Mouse (Mus musculus): ENCODE data around the gene Klhl10. TPM values are rescaled to one million over a fixed set of nuclear protein-coding genes. Genes with fewer than 3 reads are reported as not detected.

Klhl10 gene
- polyA plus RNA-seq, 1 experiment from 2014 or later, result 0.36 TPM

DNA sequence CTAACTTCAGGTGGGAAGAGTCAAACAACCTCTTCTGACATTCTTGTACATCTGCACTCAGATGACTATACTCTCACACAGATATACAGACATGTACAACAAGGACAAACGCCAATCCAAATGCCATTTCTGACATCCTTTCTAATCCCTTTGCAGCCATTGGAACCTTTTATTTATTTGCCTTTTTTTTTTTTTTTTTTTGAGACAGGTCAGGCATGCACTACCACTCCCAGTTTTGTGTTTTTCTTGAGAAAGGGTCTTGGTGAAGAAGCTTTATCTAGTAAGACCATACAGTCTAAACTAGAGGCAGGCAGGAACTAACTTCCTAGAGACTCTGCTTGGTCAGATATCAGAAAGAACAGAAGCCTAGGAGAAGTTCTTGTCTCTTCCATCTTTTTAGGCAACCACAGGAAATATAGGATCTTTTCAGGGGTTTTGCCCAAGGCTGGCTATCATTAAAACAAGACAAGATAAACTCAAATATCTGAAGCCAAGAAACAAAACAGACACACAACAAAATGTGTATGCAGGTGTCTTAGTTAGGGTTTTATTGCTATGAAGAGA lies 23.6 kb downstream of the Klhl10 start:
- Histone ChIP-seq H3K4me1 (replicated peaks; ENCODE audit: control insufficient read depth, insufficient read depth, low read length) (peaks cover 19% of the 10 kb centered on the region), H3K9me3 (ENCODE audit: control insufficient read depth, low read length) (no peaks in the 10 kb centered on the region), H3K9ac (ENCODE audit: low read depth, low read length) (no peak overlapping the region), H3K4me2 (peak overlapping the region; percentile 45), H3K36me3 (ENCODE audit: control insufficient read depth, insufficient read depth, low read length) (peaks cover 15% of the 10 kb centered on the region; the same call in 1 of the 2 replicates), H3K27ac (ENCODE audit: low read depth, low read length) (peak overlapping the region; percentile 35; the same call in 1 of the 2 replicates), H3K27me3 (replicated peaks; ENCODE audit: control insufficient read depth, insufficient read depth, low read length) (no peaks in the 10 kb centered on the region), H3K4me3 (ENCODE audit: low read depth, low read length) (no peak overlapping the region)
- DNase-seq (ENCODE audit: low spot score) (no peak), ATAC-seq (replicated peaks; ENCODE audit: low FRiP score) (peak; percentile 79)
- 73% methylated on average over 1 of the region's 1 CpGs for WGBS

DNA sequence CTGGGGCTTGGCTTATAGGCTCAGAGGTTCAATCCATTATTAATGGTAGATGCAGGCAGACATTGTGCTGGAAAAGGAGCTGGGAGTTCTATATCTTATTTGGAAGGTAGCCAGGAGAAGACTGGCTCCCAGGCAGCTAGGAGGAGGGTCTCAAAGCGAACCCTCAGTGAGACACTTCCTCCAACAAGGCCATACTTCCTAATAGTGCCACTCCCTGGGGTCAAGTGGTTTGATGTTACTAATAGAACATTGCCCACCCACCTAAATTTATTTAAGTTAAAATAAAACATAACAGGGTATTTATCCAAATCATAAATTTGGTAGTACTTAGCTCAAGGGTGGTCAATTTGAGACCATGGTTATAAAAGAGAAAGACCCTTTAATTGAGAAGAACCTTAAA lies 24.1 kb downstream of the Klhl10 start:
- 0 out of 2 replicates have a peak overlapping the region, but pooled peaks have one; percentile 3 for H3K27ac ChIP-seq (ENCODE audit: low read depth, low read length)
- no peak for DNase-seq (ENCODE audit: low spot score)
- ATAC-seq (replicated peaks; ENCODE audit: low FRiP score), result no peak
- no peaks in the 10 kb centered on the region for H3K9me3 ChIP-seq (ENCODE audit: control insufficient read depth, low read length)
- peaks cover 25% of the 10 kb centered on the region for H3K4me1 ChIP-seq (replicated peaks; ENCODE audit: control insufficient read depth, insufficient read depth, low read length)
- peak overlapping the region; percentile 45 for H3K4me2 ChIP-seq
- H3K36me3 ChIP-seq (ENCODE audit: control insufficient read depth, insufficient read depth, low read length), result peaks cover 15% of the 10 kb centered on the region; the same call in 1 of the 2 replicates
- no peak overlapping the region for H3K4me3 ChIP-seq (ENCODE audit: low read depth, low read length)
- no peak overlapping the region for H3K9ac ChIP-seq (ENCODE audit: low read depth, low read length)
- WGBS, result 50% methylated on average over 1 of the region's 1 CpGs
- no peaks in the 10 kb centered on the region for H3K27me3 ChIP-seq (replicated peaks; ENCODE audit: control insufficient read depth, insufficient read depth, low read length)

DNA sequence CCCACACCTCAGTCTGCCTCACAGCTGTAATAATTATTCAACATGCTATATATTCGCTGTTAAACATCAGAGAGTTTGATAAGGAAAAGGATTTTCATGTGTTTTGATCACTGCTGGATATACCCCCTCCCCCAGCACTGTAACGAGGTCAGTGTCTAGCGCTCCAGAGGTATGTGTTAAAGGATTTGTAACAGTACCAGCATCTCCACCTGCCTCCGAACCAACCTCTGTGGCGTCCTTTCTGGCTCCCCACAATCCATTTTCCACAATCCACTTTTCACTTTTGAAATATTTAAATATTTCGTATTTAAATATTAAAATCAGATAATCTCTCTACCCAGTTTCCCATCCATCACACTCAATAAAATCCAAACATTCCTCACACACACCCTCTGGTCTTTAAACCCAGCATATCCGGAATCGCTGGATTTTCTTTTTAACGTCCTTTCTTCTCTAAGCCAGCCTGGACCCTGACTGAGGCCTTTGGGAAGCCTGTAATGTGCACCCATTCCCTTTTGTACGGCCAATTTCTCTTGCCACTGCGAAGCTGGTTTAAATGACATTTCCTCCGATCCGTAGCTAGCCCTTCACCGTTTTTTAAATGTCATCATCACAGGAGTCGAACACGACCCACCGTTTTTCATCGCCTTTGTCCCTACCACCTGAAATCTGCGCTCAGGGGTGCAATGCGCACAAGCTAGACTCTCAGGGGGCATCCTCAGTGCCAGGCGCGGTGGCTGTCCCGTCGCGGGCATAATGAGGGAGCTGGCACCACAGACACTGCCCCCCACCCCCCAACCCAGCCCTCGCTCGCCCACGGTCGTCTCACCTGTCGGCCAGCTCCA lies 29.9 kb downstream of the Klhl10 start:
- H3K4me1 ChIP-seq (replicated peaks; ENCODE audit: control insufficient read depth, insufficient read depth, low read length), result peaks cover 22% of the 10 kb centered on the region
- peaks cover 4% of the 10 kb centered on the region; the same call in 1 of the 2 replicates for H3K36me3 ChIP-seq (ENCODE audit: control insufficient read depth, insufficient read depth, low read length)
- DNase-seq (ENCODE audit: low spot score), result no peak
- H3K27ac ChIP-seq (ENCODE audit: low read depth, low read length), result peak overlapping the region; percentile 70
- H3K9ac ChIP-seq (ENCODE audit: low read depth, low read length), result peak overlapping the region; percentile 96
- WGBS, result 5% methylated on average over 30 of the region's 30 CpGs
- H3K27me3 ChIP-seq (replicated peaks; ENCODE audit: control insufficient read depth, insufficient read depth, low read length), result no peaks in the 10 kb centered on the region
- peak overlapping the region; percentile 75 for H3K4me2 ChIP-seq
- no peak for ATAC-seq (replicated peaks; ENCODE audit: low FRiP score)
- no peaks in the 10 kb centered on the region for H3K9me3 ChIP-seq (ENCODE audit: control insufficient read depth, low read length)
- peak overlapping the region; percentile 98 for H3K4me3 ChIP-seq (ENCODE audit: low read depth, low read length)

DNA sequence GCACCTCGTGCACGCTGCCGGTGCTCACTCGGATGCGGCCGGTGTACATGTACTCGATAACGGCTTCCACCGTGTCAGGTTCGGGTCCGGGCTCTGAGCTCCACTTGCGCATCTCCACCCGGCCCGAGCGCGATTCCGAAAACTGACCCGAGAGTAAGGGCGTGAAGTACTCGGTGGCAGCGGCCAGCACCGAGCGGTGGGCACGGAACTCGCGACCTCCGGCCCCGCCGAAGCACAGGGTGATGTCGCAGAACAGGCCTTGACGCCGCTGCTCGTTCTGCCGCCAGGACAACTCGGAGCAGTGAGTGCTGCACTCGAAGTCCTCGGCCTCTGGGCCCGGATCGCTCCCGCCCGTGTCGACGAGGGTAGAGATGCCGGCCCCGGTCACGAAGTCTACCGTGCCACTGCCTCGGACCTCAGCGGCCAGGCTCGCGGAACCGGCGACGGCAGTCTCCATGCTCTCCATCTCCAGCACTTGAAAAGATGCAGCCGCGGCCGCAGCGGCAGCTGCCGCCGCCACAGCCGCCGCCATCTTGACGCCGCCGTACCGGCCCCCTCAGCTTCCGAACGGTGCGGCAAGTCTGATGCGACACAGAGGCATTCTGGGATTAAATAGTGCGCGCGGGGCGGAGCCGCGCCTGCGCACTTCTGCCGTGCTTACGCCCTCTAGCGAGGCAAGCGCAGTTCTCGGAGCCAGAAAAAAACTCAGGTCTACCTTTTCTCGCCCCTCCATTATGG lies 30.6 kb downstream of the Klhl10 start, which contains the start of gene Klhl11:
Klhl11 (minus strand) TSS at position 545 of the 738 bp plus-strand sequence.
- peak within 1 kb of the TSS; percentile 75 for H3K4me2 ChIP-seq
- peaks cover 4% of the 10 kb centered on the region; the same call in 1 of the 2 replicates for H3K36me3 ChIP-seq (ENCODE audit: control insufficient read depth, insufficient read depth, low read length)
- under 1% methylated on average over 83 of the region's 83 CpGs for WGBS
- H3K27ac ChIP-seq (ENCODE audit: low read depth, low read length), result peak within 1 kb of the TSS; percentile 70
- H3K4me3 ChIP-seq (ENCODE audit: low read depth, low read length), result peak within 1 kb of the TSS; percentile 98
- peaks cover 18% of the 10 kb centered on the region for H3K4me1 ChIP-seq (replicated peaks; ENCODE audit: control insufficient read depth, insufficient read depth, low read length)
- no peaks in the 10 kb centered on the region for H3K9me3 ChIP-seq (ENCODE audit: control insufficient read depth, low read length)
- DNase-seq (ENCODE audit: low spot score) (peak; percentile 88), ATAC-seq (replicated peaks; ENCODE audit: low FRiP score) (peak; percentile 93)
- H3K9ac ChIP-seq (ENCODE audit: low read depth, low read length), result peak within 1 kb of the TSS; percentile 96
- H3K27me3 ChIP-seq (replicated peaks; ENCODE audit: control insufficient read depth, insufficient read depth, low read length), result no peaks in the 10 kb centered on the region

DNA sequence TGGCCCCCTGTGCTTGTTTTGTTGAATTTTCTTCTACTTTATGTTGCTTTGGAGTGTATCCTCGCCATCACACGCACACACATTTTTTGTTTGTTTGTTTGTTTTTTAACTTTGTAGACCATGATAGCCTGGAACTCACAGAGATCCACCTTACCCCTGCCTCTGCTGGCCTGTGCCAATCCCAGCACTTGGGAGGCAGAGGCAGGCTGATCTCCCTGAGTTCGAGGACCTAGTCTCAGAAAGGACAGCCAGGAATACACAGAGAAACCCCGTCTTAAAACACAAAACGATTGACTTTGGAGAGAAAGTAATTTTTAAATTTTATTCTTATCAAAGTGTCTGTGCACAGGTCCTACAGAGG lies 31.2 kb downstream of the Klhl10 start:
- no peak for DNase-seq (ENCODE audit: low spot score)
- Histone ChIP-seq H3K9ac (ENCODE audit: low read depth, low read length) (no peak overlapping the region; the same call in 1 of the 2 replicates), H3K27ac (ENCODE audit: low read depth, low read length) (no peak overlapping the region), H3K4me3 (ENCODE audit: low read depth, low read length) (peak overlapping the region; percentile 98), H3K4me1 (replicated peaks; ENCODE audit: control insufficient read depth, insufficient read depth, low read length) (peaks cover 18% of the 10 kb centered on the region), H3K36me3 (ENCODE audit: control insufficient read depth, insufficient read depth, low read length) (peaks cover 4% of the 10 kb centered on the region; the same call in 1 of the 2 replicates), H3K27me3 (replicated peaks; ENCODE audit: control insufficient read depth, insufficient read depth, low read length) (no peaks in the 10 kb centered on the region), H3K9me3 (ENCODE audit: control insufficient read depth, low read length) (no peaks in the 10 kb centered on the region), H3K4me2 (peak overlapping the region; percentile 27; the same call in 1 of the 2 replicates)
- ATAC-seq (replicated peaks; ENCODE audit: low FRiP score), result peak; percentile 58
- WGBS, result 27% methylated on average over 5 of the region's 5 CpGs

DNA sequence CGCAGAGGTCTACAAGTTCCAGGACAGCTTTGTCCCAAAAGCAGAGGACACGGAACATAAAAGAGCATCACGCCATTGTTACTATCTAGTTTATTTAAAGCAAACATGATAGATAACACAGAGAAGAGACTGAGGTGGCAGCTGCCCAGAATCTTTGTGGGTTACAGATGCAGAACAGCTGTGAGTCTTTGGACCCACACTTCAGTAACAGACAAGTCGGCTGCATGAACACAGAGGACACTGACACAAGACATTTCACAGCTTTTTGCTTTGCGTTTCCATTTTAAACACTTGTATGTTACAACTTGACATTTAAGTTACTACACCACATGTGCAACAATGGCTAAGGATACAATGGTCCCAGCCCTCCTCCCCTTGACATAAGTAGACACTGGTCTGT lies 34.6 kb downstream of the Klhl10 start:
- no peak for DNase-seq (ENCODE audit: low spot score)
- H3K4me3 ChIP-seq (ENCODE audit: low read depth, low read length), result no peak overlapping the region
- no peaks in the 10 kb centered on the region for H3K9me3 ChIP-seq (ENCODE audit: control insufficient read depth, low read length)
- H3K36me3 ChIP-seq (ENCODE audit: control insufficient read depth, insufficient read depth, low read length), result peaks cover 19% of the 10 kb centered on the region
- H3K9ac ChIP-seq (ENCODE audit: low read depth, low read length), result no peak overlapping the region
- H3K4me1 ChIP-seq (replicated peaks; ENCODE audit: control insufficient read depth, insufficient read depth, low read length), result peaks cover 4% of the 10 kb centered on the region
- no peak overlapping the region for H3K4me2 ChIP-seq
- no peaks in the 10 kb centered on the region for H3K27me3 ChIP-seq (replicated peaks; ENCODE audit: control insufficient read depth, insufficient read depth, low read length)
- 89% methylated on average over 5 of the region's 5 CpGs for WGBS
- ATAC-seq (replicated peaks; ENCODE audit: low FRiP score), result no peak
- no peak overlapping the region for H3K27ac ChIP-seq (ENCODE audit: low read depth, low read length)

DNA sequence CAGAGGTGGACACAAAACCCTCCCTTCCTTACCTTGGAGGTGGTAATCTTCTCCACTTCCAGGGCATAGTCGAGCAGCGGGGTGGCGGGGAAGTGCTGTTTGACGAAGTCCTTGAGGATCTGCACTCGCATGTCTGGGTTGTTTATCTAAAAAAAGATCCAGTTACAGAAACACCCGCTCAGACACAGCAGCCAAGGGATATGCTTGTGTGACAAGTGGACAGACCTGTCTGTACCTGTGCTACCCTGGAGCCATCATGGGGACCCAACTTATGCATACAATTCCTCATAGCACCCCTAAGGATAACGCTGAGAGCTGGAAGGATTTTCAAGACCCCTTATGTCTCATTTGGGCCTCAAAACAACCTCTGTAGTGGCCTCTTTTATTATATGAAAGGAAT lies 37.4 kb downstream of the Klhl10 start:
- WGBS, result 84% methylated on average over 7 of the region's 7 CpGs
- ATAC-seq (replicated peaks; ENCODE audit: low FRiP score) (no peak), DNase-seq (ENCODE audit: low spot score) (no peak)
- H3K9me3 ChIP-seq (ENCODE audit: control insufficient read depth, low read length), result no peaks in the 10 kb centered on the region
- H3K27ac ChIP-seq (ENCODE audit: low read depth, low read length), result no peak overlapping the region
- no peaks in the 10 kb centered on the region for H3K27me3 ChIP-seq (replicated peaks; ENCODE audit: control insufficient read depth, insufficient read depth, low read length)
- H3K36me3 ChIP-seq (ENCODE audit: control insufficient read depth, insufficient read depth, low read length), result peaks cover 39% of the 10 kb centered on the region
- H3K4me2 ChIP-seq, result no peak overlapping the region
- H3K4me1 ChIP-seq (replicated peaks; ENCODE audit: control insufficient read depth, insufficient read depth, low read length), result no peaks in the 10 kb centered on the region
- no peak overlapping the region for H3K4me3 ChIP-seq (ENCODE audit: low read depth, low read length)
- H3K9ac ChIP-seq (ENCODE audit: low read depth, low read length), result no peak overlapping the region

DNA sequence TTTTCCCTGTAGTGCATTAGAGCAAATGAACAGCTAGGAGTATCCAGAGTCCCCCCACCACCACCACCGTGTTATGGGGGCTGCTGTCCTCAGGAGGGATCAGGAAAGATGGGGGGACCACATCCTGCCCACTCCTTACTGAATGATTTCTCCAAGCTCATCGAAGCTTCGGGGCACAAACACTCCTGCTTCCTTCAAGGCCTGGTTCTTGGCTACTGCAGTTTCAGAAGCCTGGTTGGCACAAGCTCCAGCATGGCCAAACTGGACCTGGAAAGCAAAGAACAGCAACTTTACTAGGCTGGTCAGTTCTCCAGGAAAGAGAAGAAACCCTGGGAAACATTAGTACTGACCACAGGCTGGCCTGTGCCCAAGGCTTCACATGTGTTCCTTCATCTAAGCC lies 42.7 kb downstream of the Klhl10 start:
- no peaks in the 10 kb centered on the region for H3K4me1 ChIP-seq (replicated peaks; ENCODE audit: control insufficient read depth, insufficient read depth, low read length)
- H3K4me2 ChIP-seq, result no peak overlapping the region
- H3K4me3 ChIP-seq (ENCODE audit: low read depth, low read length), result no peak overlapping the region
- H3K9me3 ChIP-seq (ENCODE audit: control insufficient read depth, low read length), result no peaks in the 10 kb centered on the region
- 97% methylated on average over 3 of the region's 3 CpGs for WGBS
- H3K9ac ChIP-seq (ENCODE audit: low read depth, low read length), result no peak overlapping the region
- H3K36me3 ChIP-seq (ENCODE audit: control insufficient read depth, insufficient read depth, low read length), result peaks cover 51% of the 10 kb centered on the region
- DNase-seq (ENCODE audit: low spot score) (no peak), ATAC-seq (replicated peaks; ENCODE audit: low FRiP score) (no peak)
- no peak overlapping the region for H3K27ac ChIP-seq (ENCODE audit: low read depth, low read length)
- H3K27me3 ChIP-seq (replicated peaks; ENCODE audit: control insufficient read depth, insufficient read depth, low read length), result no peaks in the 10 kb centered on the region
